Mouse (Mus musculus): ENCODE data around the gene Prkab2.
A peak's percentile ranks its signal among the peaks of the same experiment; 100 is the strongest.

Prkab2 gene

GRCm38 (mm10) chr3:97696866-97697265, 38.9 kb downstream of the Prkab2 start:
- peak; percentile 54 to 66 for DNase-seq

- DNase-seq = no peak
These were observed 39.3 kb downstream of the Prkab2 start for GRCm38 (mm10) chr3:97697291-97697690.

DNA sequence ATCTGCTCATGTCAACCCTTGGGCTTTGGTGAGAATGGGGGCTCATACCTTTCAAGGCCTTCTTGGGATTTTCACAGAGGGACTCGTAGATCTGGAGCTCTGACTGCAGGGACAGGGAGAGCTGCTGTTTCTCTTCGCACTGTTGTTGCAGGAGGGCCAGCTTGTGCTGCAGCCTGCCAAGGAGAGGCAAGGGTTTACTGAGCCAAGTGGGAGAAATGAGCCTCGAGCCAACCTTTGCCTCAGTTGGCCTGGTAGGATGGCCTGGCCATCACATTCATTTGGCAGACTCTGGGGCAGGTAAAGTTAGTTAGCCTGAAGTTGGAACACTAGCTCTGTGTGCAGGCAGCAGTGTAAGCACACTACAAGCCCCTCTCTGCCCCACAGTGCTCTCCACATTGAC, 41.1 kb downstream of the Prkab2 start:
- DNase-seq = peak; percentile 25 to 39

- no peak for DNase-seq
These were observed 43.2 kb downstream of the Prkab2 start for GRCm38 (mm10) chr3:97701198-97701597.

- no peak for DNase-seq
These were observed 44.6 kb downstream of the Prkab2 start for GRCm38 (mm10) chr3:97702448-97703080.

- DNase-seq = no peak
These were observed 47.5 kb downstream of the Prkab2 start for GRCm38 (mm10) chr3:97705508-97705907.

GRCm38 (mm10) chr3:97706561-97706960, 48.6 kb downstream of the Prkab2 start:
- DNase-seq = no peak

GRCm38 (mm10) chr3:97710134-97710533, 52.1 kb downstream of the Prkab2 start:
- DNase-seq = no peak

- no peak for DNase-seq
These were observed 52.9 kb downstream of the Prkab2 start for GRCm38 (mm10) chr3:97710881-97711280.

DNA sequence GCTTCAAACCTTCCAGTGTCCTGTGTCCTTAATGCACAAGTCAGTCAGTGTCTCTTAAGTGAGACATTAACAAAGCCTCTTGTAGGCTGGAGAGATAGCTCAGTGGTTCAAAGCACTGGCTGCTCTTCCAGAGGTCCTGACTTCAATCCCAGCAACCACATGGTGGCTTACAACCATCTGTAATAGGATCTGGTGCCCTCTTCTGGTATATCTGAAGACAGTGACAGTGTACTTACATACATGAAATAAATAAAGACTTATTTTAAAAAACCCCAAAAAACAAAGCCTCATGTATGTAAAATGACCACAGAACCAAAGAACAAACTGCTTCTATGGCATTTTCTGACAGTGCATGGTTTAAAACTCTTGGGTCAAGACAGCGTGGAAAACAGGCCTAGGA, 57.9 kb downstream of the Prkab2 start:
- DNase-seq = no peak

- no peak for DNase-seq
These were observed 61.1 kb downstream of the Prkab2 start for GRCm38 (mm10) chr3:97719116-97719515.
